Mouse (Mus musculus) neural tube, embryonic 11.5 days (tissue): ENCODE data around the gene Tubg1. TPM values are rescaled to one million over a fixed set of nuclear protein-coding genes. Genes with fewer than 3 reads are reported as not detected.
"Not testable (repeated sequence)": the region's sequence is repeated elsewhere in the genome, so short reads cannot be mapped to it uniquely, and the experiment has no call there.

ENCODE experiments used
- ATAC-seq: fragments of 200-750 bp; cut with Nextera tagmentation; 2 replicates; pipeline ENCODE4 v1.8.0; 2017; ENCODE audit warnings: moderate number of reproducible peaks, mild to moderate bottlenecking, moderate TSS enrichment, moderate library complexity; ENCODE audit not compliant: insufficient read depth, low FRiP score, low TSS enrichment
- DNase-seq: peaks from one replicate; pipeline ENCODE4 v3.0.0-alpha.2; 2015; ENCODE audit warnings: low spot score
- H3K27ac ChIP-seq: fragments of 300-500 bp; sonication (generic); 2 replicates; pipeline ENCODE4 v1.5.1; 2014; ENCODE audit warnings: low read depth, mild to moderate bottlenecking, low read length
- H3K27me3 ChIP-seq: fragments of 300-500 bp; sonication (generic); 2 replicates; pipeline ENCODE4 v1.6.1; 2014; ENCODE audit warnings: mild to moderate bottlenecking, low read length, mixed read lengths; ENCODE audit not compliant: control insufficient read depth, insufficient read depth
- H3K36me3 ChIP-seq: fragments of 300-500 bp; sonication (generic); 2 replicates; pipeline ENCODE4 v1.6.1; 2014; ENCODE audit warnings: mild to moderate bottlenecking, low read length, moderate library complexity, mixed read lengths; ENCODE audit not compliant: control insufficient read depth, insufficient read depth
- H3K4me1 ChIP-seq: fragments of 300-500 bp; sonication (generic); 2 replicates; pipeline ENCODE4 v1.6.1; 2014; ENCODE audit warnings: low read length, mixed read lengths; ENCODE audit not compliant: control insufficient read depth, insufficient read depth
- H3K4me2 ChIP-seq: fragments of 300-500 bp; sonication (generic); 2 replicates; pipeline ENCODE4 v1.6.1; 2014; ENCODE audit warnings: low read depth, mild to moderate bottlenecking, moderate library complexity
- H3K4me3 ChIP-seq: fragments of 300-500 bp; sonication (generic); 2 replicates; pipeline ENCODE4 v1.5.1; 2014; ENCODE audit warnings: low read depth, low read length
- H3K9ac ChIP-seq: fragments of 300-500 bp; sonication (generic); 2 replicates; pipeline ENCODE4 v1.6.1; 2014; ENCODE audit warnings: mild to moderate bottlenecking, low read length
- H3K9me3 ChIP-seq: fragments of 300-500 bp; sonication (generic); 2 replicates; pipeline ENCODE4 v1.6.1; 2016; ENCODE audit warnings: low read length; ENCODE audit not compliant: control insufficient read depth
- WGBS: fragments of 180-500 bp; shearing (Covaris S2); extraction: QIAGEN DNeasy Blood & Tissue Kit; methylation state at CpG from one replicate; pipeline ENCODE4 v1.1.7; 2014; 5-methylcytosine and 5-hydroxymethylcytosine counted together
- polyA plus RNA-seq: library from polyadenylated mRNA; unstranded; fragments of >200 nt; fragmentation: Nextera tagmentation; extraction: Ambion mirVana; gene quantifications from 2 replicates; pipeline ENCODE4 v1.2.1, GENCODE M21; 2014

Tubg1 gene
- polyA plus RNA-seq, 1 experiment from 2014 or later, result 116 TPM

GRCm38 (mm10) chr11:101151063-101151462 lies 31.3 kb downstream of the Tubg1 start:
- H3K9me3 ChIP-seq, result no peaks in the 10 kb centered on the region
- H3K4me3 ChIP-seq, result no peak overlapping the region
- H3K27me3 ChIP-seq, result no peaks in the 10 kb centered on the region; the same call in 1 of the 2 replicates
- no peak overlapping the region for H3K9ac ChIP-seq
- H3K27ac ChIP-seq, result no peak overlapping the region
- H3K36me3 ChIP-seq, result no peaks in the 10 kb centered on the region
- no peak overlapping the region for H3K4me2 ChIP-seq
- peaks cover 3% of the 10 kb centered on the region; the same call in 1 of the 2 replicates for H3K4me1 ChIP-seq
- no peak for ATAC-seq
- no peak for DNase-seq
- WGBS, result 50% methylated on average over 2 of the region's 2 CpGs

DNA sequence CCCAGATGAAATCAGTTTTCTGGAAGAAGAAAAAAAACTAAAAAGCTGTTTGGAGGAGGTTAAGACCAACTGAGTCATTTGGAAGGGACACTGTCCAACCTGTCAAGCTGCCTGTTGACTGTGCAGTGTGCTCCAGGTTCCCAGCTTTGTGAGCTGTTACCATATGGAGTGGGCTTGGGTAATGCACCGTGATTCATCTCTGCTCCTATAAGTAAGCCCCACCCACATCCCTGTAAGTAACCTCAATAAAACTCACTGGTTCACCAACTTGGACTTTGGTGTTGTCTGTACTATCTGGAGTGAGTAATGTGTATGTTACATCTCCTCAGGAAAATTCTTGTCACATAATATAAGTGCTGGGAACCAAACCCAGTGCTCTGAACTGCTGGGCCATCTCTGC lies 33.1 kb downstream of the Tubg1 start:
- no peaks in the 10 kb centered on the region for H3K36me3 ChIP-seq
- peaks cover 4% of the 10 kb centered on the region; the same call in 1 of the 2 replicates for H3K27me3 ChIP-seq
- 92% methylated on average over 1 of the region's 1 CpGs for WGBS
- ATAC-seq (no peak), DNase-seq (no peak)
- H3K27ac ChIP-seq, result no peak overlapping the region
- H3K4me2 ChIP-seq, result no peak overlapping the region
- no peak overlapping the region for H3K9ac ChIP-seq
- no peak overlapping the region for H3K4me3 ChIP-seq
- no peaks in the 10 kb centered on the region for H3K9me3 ChIP-seq
- peaks cover 3% of the 10 kb centered on the region; the same call in 1 of the 2 replicates for H3K4me1 ChIP-seq

DNA sequence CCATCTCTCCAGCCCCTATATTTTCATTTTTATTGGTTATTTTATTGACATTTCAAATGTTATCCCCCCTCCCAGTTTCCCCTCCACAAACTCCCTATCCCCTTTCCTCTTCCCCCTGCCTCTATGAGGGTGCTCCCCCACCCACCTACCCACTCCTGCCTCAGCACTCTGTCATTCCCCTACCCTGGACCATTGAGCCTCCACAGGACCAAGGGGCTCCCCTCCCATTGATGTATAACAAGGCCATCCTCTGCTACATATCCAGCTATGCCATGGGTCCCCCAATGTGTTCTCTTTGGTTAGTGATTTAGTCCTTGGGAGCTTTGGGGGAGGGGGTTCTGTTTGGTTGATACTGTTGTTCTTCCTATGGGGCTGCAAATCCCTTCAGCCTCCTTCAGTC lies 34.9 kb downstream of the Tubg1 start:
- Histone ChIP-seq H3K27ac (no peak overlapping the region), H3K9ac (no peak overlapping the region), H3K4me2 (no peak overlapping the region), H3K4me3 (no peak overlapping the region), H3K27me3 (peaks cover 4% of the 10 kb centered on the region; the same call in 1 of the 2 replicates), H3K9me3 (no peaks in the 10 kb centered on the region), H3K36me3 (no peaks in the 10 kb centered on the region), H3K4me1 (no peaks in the 10 kb centered on the region; the same call in 1 of the 2 replicates)
- DNase-seq (no peak), ATAC-seq (no peak)

- H3K36me3 ChIP-seq, result no peaks in the 10 kb centered on the region
- H3K4me1 ChIP-seq, result no peaks in the 10 kb centered on the region
- WGBS, result 71% methylated on average over 6 of the region's 6 CpGs
- no peak overlapping the region for H3K9ac ChIP-seq
- no peak overlapping the region for H3K27ac ChIP-seq
- H3K4me3 ChIP-seq, result no peak overlapping the region
- peaks cover 4% of the 10 kb centered on the region; the same call in 1 of the 2 replicates for H3K27me3 ChIP-seq
- H3K4me2 ChIP-seq, result peak overlapping the region; percentile 51
- H3K9me3 ChIP-seq, result no peaks in the 10 kb centered on the region
- DNase-seq (no peak), ATAC-seq (no peak)
Measured at GRCm38 (mm10) chr11:101155151-101155550, 35.4 kb downstream of the Tubg1 start.

- Histone ChIP-seq H3K9me3 (no peaks in the 10 kb centered on the region), H3K4me1 (no peaks in the 10 kb centered on the region), H3K27me3 (peaks cover 4% of the 10 kb centered on the region; the same call in 1 of the 2 replicates), H3K4me2 (peak within 1 kb of the TSS; percentile 51), H3K36me3 (no peaks in the 10 kb centered on the region), H3K27ac (no peak within 1 kb of the TSS), H3K9ac (peak within 1 kb of the TSS; percentile 45), H3K4me3 (peak within 1 kb of the TSS; percentile 24)
- ATAC-seq (peak; percentile 20; the same call in 1 of the 2 replicates), DNase-seq (peak; percentile 75)
- 2% methylated on average over 36 of the region's 36 CpGs for WGBS
Measured at GRCm38 (mm10) chr11:101155728-101156371, 36.1 kb downstream of the Tubg1 start, which contains the start of gene Tubg2. Gene Tubg2, plus strand, starts transcription at chr11:101155907.

DNA sequence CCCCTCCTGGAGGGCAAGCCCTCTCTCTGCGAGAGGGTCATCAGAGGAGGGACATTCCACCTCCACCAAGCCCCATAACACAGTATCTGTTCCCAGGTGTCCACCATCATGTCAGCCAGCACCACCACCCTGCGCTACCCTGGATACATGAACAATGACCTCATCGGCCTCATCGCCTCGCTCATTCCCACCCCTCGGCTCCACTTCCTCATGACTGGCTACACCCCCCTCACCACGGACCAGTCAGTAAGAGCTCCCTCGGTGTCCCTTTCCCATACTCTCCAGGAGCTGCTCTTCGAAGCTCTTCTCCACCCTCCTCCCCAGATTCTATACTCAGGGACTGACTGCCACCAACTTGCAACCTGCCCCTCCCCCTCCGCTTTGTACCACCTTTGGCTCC lies 40.4 kb downstream of the Tubg1 start:
- peaks cover 38% of the 10 kb centered on the region for H3K27me3 ChIP-seq
- H3K9me3 ChIP-seq, H3K9ac ChIP-seq, H3K4me3 ChIP-seq, ATAC-seq, H3K36me3 ChIP-seq, DNase-seq, H3K27ac ChIP-seq, H3K4me2 ChIP-seq, H3K4me1 ChIP-seq: not testable (repeated sequence)
- WGBS, result 71% methylated on average over 8 of the region's 10 CpGs

- DNase-seq, H3K27ac ChIP-seq, H3K4me3 ChIP-seq, H3K4me1 ChIP-seq, H3K4me2 ChIP-seq, H3K9me3 ChIP-seq, ATAC-seq, H3K36me3 ChIP-seq, H3K9ac ChIP-seq: not testable (repeated sequence)
- 80% methylated on average over 5 of the region's 8 CpGs for WGBS
- H3K27me3 ChIP-seq, result peaks cover 46% of the 10 kb centered on the region
Measured at GRCm38 (mm10) chr11:101160981-101161505, 41.3 kb downstream of the Tubg1 start.

- no peak overlapping the region for H3K4me2 ChIP-seq
- H3K4me3 ChIP-seq, result no peak overlapping the region
- DNase-seq (no peak), ATAC-seq (no peak)
- no peak overlapping the region for H3K9ac ChIP-seq
- peaks cover 6% of the 10 kb centered on the region; the same call in 1 of the 2 replicates for H3K4me1 ChIP-seq
- H3K36me3 ChIP-seq, result no peaks in the 10 kb centered on the region
- H3K9me3 ChIP-seq, result no peaks in the 10 kb centered on the region
- WGBS, result 82% methylated on average over 15 of the region's 15 CpGs
- no peak overlapping the region for H3K27ac ChIP-seq
- H3K27me3 ChIP-seq, result peaks cover 52% of the 10 kb centered on the region
Measured at GRCm38 (mm10) chr11:101161551-101161950, 41.8 kb downstream of the Tubg1 start.

GRCm38 (mm10) chr11:101162301-101162700 lies 42.6 kb downstream of the Tubg1 start:
- Histone ChIP-seq H3K27ac (no peak overlapping the region), H3K9ac (no peak overlapping the region), H3K4me2 (no peak overlapping the region), H3K4me3 (no peak overlapping the region), H3K4me1 (peaks cover 6% of the 10 kb centered on the region; the same call in 1 of the 2 replicates), H3K27me3 (peaks cover 59% of the 10 kb centered on the region), H3K36me3 (no peaks in the 10 kb centered on the region), H3K9me3 (no peaks in the 10 kb centered on the region)
- no peak for DNase-seq
- 52% methylated on average over 5 of the region's 5 CpGs for WGBS
- no peak for ATAC-seq
